In the genomic region with DNA sequence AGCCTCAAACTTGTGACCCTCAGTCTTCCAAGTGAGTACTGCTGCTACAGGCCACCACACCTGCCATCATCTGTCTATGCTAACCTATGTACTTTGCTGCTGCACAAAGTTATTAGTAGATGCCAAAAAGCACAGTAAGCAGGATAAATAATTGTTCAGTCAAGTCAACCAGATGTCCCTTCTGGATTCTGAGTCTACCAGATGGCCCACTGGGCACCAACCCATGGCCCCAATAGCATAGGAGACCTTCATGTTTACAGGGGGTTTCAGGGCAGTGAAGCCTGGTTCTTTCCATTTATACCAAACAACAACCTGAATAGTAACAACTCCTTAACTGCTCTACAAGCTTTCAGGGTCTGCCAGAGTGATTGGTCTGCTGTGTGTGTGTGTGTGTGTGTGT, we compare ENCODE assay signal across 27 mouse cellular contexts. TPM values are rescaled to one million over a fixed set of nuclear protein-coding genes. Genes with fewer than 3 reads are reported as not detected.
"Had no signal": no experiment of that assay in that cellular context is flagged by ENCODE, and none has a peak within 500 bp of the region (broad histone marks: within the 10 kb centered on the region; RNA-seq: fewer than 3 reads in every experiment).

No protein-coding gene starts in this region.

- H3K27ac ChIP-seq: limb, embryonic 10.5 days; limb, embryonic 12.5 days; limb, embryonic 13.5 days; limb, embryonic 15.5 days; liver, embryonic 12.5 days; liver, embryonic 13.5 days; liver, embryonic 14.5 days; liver, embryonic 15.5 days; lung, embryonic 15.5 days; macrophage; midbrain, embryonic 10.5 days; midbrain, embryonic 12.5 days; midbrain, embryonic 13.5 days; midbrain, embryonic 15.5 days had no signal

- H3K27me3 ChIP-seq: limb, embryonic 12.5 days; limb, embryonic 13.5 days; limb, embryonic 15.5 days; liver, embryonic 12.5 days; liver, embryonic 13.5 days; liver, embryonic 15.5 days; lung, embryonic 15.5 days; midbrain, embryonic 12.5 days; midbrain, embryonic 13.5 days; midbrain, embryonic 15.5 days had no signal

- H3K4me3 ChIP-seq: limb, embryonic 10.5 days; limb, embryonic 12.5 days; limb, embryonic 13.5 days; limb, embryonic 15.5 days; liver, embryonic 12.5 days; liver, embryonic 13.5 days; liver, embryonic 15.5 days; lung, embryonic 15.5 days; megakaryocyte, embryonic 14.5 days; midbrain, embryonic 10.5 days; midbrain, embryonic 12.5 days; midbrain, embryonic 13.5 days; midbrain, embryonic 15.5 days; myocyte had no signal

- DNase-seq: liver; liver, embryonic 13.5 days; liver, postnatal 0 days; lung, adult 18-20 months; lung, adult 2 months; lung, embryonic 14.5 days; lung, postnatal 10 days; lung, postnatal 14 days; lung, postnatal 36 days; lung, postnatal 4 days; midbrain, embryonic 14.5 days had no signal

- H3K36me3 ChIP-seq: limb, embryonic 15.5 days; liver, embryonic 12.5 days; liver, embryonic 13.5 days; lung, embryonic 15.5 days; midbrain, embryonic 12.5 days; midbrain, embryonic 13.5 days; midbrain, embryonic 15.5 days had no signal

RNA-seq across cellular contexts. Expression of a gene that starts 39.0 kb away (rescaled TPM):
- total RNA-seq: monocyte, adult 5-6 weeks had no signal
